Mouse (Mus musculus) cerebellum, adult 18-20 months (tissue): ENCODE results near the gene Hoxd10.

Experiments used
- DNase-seq, 2 experiments: peaks; one replicate each; pipeline ENCODE4 v3.0.0; 2021

The Hoxd10 gene

DNA sequence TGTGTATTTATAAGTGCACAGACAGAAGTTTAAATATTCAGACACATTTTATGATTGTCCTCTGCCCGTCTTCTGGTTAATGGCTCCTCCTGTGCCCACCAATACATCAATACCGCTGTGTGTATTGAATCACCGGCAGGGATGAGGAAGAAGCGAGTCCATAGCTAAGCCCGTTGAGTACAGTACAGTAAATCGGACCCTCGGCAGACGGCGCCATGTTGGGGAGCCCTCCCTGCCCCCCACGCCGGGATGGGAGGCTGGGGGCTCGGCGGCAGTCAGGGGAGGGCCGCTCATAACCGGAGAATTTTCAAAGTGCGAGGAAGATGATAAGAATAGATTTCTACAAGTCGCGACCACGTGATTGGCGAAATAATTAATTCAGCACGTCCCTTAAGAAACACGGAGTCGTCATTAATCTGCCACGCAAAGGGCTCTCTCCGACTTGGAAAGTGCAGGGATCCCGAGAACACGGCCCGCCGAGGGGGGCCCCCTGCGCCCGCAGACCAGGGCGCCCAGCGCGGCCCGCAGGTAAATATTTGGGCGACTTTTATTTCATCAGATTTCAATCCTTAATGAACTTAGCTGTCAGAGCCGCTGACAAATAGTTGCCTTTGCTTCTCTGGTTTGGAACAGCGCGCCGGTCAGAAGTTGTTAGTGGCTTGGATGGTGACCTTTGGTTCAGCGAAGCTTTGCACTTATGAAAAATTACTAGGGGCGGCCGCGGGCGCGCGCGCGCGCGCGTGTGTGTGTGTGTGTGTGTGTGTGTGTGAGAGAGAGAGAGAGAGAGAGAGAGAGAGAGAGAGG is 41.0 kb downstream of the Hoxd10 start:
- no peak for DNase-seq

DNA sequence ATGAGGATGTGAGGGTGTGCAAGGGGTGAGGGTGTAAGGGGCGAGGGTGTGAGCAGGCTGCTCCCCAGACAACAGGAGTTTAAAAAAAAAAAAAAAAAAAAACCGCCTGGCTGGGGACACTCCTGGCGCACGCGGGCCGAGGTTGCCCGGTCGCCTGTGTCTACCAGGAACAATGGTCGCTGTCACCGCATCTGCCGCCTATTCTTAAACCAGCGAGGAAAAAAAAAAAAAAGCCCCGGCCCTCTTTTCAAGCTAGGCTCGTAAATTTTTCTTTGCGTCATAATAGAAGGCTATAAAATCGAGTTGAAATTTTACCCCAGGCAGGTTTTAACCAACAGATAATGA is 41.6 kb downstream of the Hoxd10 start:
- DNase-seq, result no peak

DNA sequence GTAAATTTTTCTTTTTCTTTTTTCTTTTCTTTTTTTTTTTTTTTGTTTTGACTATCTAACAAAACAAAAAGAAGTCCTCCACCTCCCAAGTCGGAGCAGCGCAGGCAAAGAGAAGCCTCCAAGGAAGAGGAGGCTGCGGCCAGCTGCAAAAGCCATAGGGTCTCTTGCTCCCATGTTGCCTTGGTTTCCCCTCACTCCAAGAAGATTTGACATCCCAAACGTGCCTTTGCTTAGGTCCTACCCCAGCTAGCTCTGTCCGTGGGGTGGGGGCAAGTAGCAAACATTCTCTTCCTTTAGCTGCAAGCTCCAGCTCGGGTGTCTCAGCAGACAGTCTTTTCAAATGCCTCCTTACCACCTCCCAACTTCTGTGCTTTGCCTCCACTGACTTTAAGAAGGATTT is 42.0 kb downstream of the Hoxd10 start:
- no peak for DNase-seq

DNA sequence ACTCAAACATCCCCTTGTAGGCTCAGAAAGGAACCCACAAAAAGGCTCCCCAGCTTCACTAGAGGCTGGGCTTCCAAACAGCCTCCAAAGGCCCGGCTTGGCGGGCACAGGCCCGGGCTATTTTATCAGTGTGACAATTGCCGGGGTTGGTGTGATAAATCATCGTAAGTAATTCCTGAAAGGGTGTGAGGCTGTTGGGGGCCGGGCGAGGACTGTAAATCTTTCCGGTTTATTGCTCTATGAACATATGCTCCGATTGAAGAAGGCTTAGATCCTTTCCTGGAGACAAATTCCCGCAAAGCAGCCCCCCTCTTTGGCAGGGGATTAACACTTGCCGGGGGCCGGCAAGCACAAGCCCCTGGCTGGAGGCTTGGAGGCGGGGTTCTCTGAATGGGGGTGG is 42.7 kb downstream of the Hoxd10 start:
- no peak for DNase-seq

DNA sequence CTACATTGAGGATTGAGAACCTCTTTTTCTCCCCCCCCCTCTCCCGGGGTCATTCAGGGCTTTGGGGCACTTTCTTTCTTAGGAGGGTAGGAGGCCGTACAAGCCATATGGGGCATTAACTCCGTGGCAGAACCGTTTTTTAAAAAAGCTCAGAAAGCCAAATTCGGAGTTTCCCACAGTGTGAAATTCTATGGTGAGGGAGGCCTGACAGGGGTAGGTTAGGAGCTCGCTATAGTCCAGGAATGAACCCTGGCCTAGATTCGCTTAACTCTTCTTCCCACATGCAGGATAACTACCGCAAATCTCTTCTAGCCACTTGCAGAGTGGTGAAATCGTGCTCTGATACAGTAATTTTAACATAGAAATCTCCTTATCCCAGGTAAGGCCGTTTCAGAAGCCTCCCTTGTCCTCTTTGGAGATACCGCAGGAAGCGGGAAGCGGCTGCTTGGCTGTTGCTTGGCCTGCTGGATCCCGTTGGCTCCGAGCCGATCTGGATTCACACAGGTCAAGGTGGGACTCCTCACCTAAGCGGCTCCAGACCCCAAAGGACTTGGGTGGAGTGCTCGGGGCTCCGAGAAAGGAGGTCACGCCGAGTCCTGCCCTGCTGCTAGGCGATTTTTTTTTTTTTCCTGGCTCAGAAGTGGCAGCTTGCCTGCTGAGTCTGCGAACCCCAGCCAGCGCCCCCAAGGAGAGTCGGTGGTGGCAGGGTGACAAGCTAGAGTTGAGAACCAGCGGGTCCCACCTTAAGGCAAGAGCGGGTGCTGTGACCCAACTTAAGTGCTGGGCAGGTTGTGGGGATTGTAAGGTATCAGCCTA is 43.5 kb downstream of the Hoxd10 start:
- DNase-seq, result no peak

DNA sequence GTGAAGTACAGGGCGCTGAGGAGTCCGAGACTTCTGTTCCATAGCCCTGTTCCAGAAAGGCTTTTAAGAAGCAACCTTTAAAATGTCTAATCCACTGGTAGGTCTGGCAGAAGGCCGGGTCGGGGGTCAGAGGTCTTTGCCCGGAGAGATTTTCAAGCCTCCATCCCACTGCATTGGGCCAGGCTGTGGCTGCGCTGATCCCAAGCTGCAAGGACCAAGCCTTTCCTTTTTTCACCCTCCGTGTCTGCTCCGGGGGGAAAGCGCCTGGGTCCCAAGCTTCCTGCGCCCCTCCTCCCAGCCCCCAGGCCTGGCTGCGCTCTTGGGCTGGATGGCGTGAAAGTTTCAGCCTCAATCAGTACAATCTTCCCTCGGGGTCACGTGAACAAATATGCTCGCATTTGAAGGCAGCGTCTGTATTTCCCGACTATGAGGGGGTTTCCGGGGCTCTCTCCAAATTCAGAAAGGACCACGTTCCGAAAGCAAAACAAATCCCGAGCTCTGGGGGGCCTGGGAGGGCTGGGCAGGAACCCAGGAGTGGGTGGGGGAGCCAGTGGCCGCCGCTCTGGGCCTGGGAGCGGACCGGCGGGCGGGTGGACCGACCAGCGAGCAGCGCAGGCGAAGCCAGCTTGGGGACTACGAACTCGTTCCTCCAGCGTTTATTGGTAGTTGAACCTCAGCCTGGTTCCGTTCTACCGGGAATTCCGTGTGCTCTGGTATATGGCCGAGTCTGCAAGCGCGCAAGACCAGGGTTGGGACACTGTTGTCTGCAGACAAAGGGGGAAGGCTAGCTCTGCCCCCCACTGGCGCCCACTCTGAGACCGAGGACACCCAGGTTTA is 44.3 kb downstream of the Hoxd10 start:
- no peak for DNase-seq

DNA sequence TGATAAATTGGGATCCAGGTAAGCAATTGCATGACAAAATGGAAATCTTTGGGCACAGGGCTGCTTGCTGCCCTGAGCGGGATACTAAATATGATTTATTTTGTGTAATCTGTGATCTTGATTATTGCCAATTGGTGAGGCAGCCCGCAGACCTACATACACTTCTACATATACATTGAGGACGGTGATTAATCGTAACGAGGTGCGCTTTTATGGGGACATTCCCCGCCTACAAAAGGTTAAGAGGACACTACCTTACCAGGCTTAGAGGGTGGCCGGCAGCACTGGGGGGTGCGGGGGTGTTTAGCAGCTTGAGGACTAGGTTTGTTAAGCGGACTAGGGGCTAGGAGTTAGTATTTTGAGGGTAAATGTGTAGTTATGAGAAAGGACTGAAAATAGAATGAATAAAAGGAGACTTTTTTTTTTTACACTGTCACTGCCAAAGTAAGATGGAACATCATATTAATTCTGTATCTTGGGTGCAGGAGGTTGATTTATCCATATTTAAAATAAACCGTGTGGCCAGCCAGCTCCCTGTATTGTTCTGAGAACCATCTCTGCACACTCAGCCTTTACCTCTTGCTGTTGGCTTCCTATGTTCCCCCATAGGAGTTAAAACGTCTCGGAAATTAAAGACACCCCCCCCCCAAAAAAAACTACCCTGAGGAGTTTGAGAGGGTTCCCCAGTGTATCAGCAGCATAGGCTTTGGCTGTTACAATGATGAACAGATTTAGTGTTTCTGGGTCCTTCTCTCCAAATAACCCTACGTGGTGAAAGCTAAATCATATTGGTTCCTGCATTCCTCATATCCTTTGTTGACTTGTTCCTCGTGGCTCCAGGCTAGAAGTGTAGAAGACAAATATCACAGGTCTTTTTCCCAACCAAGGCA is 45.2 kb downstream of the Hoxd10 start:
- DNase-seq, result no peak

DNA sequence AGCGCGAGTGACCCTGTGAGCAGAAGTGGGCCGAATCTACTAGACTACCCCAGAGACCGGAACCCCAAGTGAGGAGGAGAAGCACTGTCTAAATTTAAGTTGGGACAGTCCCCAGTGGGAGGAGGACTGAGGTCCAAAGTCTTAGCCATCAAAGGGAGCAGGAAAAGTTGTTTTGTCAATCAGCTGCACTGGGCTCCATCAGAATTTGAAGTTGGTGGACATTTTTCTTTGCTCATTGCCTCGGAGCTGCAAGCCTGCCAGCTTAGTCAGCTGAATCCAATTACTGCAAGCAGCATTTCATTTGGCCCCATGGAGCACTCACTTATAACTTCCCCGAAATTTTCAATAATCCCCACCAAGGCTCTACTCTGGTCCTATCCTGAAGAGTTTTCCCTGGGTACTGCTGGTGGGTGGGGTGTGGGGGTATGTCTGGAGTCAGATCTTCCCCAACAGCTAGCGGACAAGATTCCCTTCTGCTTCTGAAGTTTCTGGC is 45.9 kb downstream of the Hoxd10 start:
- DNase-seq, result no peak

DNA sequence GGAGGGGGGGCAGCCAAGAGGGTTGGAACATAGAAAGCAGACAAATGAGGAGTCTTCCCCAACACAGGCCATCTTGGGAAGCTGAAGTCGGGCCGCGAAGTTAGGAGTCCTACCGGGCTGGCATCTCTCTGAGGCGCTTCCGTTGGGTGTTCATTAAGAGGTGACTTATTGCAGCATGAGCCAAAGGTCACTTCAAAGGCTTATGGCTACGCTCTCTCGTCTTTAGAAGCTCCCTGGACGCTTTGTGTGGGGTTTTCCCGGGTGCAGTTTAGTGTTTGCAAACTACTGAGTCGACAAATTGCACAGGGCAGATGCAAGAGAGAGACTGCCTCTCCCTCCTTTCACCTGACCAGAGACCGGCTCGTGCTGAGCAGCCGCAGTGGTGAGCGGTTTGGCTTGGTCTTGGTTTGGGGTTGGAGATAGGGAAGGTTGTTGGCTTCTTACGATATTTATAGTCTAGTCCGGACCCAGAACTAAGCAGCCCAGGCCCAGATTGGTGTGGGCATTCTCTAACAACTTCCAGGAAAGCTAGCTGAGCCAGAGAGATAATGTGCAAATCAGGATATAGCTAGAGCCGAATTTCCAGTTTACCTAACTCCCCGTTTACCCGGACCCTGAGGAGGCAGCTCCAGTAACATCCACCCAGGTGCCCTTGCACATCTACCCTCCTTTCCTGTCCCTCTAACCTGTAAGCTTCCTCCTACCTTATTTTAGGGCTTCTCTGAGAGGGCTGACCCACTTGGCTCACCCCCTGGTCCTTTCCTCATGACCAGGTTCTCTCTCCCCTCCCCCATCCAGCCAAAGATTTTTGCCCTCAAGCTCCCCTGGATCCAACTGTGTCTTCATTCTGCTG is 47.1 kb downstream of the Hoxd10 start:
- no peak for DNase-seq

DNA sequence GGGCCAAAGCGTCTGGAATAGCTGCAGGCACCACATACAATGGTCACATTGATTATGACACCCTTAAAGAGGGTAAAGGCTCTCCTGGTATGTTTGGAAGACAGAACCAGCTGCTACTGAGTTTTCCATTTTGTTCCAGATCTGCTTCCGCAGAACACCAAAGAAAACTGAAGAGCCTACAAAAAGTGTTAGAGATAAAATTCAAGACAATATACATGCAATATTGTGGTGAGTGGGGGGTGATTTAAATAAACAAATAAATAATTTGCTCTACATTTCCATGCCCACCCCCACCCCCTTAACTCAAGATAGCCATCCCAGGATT is 47.7 kb downstream of the Hoxd10 start:
- no peak for DNase-seq

DNA sequence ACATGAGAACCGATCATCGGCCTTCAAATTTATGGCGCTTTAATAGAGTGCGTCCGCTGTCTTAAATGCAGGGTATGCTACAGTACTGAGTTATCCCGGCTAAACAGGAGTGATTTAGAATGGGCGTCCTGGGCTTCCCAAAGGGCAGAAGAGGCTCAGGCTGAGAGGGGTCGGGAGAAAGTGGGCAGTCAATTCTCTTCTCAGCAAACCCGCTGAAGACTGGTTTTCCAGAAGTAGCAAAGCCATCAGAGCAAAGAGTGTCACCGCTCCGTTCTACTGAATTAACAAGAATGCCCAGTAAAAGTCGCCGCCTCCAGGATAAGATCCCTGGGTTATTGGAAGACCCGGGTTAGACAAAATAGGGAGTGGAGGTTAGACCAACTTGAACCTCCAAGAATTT is 48.1 kb downstream of the Hoxd10 start:
- DNase-seq, result no peak

DNA sequence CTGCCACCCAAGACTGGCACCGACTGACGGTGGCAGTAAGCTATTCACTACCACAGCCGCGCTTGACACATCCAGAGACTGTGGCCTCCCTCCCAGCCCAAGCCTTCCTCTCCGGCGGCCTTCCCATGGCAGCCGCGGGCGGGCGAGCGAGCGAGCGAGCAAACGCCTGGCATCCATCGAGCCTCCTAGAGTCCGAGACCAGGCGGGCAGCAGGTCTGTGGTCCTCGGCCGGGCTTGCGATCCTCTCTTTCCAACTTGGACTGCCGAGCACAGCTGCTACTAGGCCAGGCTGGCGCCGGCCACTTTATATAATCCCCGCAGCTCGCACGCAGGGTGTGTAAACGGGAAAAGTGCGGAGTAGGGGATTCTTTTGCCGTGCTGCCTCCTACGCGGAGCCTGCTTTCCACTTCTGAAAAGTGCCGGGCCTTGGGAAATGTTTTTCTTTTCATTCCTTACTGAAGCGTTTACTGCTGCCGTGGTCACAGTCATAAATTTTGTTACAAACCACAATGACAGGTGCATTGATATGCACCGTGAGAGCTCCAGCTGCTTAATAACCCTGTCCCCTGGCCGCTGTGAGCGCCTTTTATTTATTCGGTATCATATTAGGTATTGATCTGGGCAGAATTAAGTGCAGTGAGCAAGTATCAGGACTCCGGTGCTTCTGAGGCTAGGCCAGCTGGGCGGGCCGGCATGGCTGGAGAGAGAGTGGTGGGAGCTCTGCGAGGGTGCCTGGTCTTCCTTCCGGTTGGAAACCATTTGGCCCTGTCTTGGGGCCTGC is 48.8 kb downstream of the Hoxd10 start:
- no peak for DNase-seq

DNA sequence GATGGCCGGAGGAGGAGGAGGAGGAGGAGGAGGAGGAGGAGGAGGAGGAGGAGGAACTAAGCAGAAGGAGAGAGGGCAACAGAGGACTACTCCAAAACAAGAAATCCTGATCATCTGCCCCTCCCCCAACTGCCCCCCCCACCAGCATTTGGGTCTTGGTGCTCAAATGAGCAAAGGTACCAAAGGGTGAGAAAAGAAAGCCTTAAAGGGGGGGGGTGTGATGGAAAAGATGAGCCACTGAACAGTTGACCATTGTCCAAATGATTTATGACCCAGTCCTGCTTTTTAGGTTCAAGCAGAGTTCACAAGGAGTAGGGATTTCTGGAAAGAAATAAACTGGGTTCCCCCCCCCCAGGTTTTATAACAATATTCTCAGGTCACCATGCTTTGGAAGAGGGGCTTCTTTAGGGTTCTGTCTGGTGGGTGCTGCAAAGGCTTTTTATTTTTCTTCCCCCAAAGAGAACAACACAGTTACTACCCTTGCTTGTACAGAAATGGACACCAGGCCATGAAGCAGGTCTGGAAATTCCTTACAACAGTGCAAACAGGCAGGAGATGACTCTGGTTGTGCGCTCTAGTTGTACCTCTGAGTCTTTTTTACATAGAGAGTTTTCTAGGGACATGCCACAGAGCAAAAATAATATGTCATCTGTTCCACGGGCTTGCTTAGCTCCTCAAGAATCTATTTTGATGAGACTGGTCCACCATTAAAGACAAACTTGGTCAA is 49.7 kb downstream of the Hoxd10 start:
- DNase-seq, result no peak

DNA sequence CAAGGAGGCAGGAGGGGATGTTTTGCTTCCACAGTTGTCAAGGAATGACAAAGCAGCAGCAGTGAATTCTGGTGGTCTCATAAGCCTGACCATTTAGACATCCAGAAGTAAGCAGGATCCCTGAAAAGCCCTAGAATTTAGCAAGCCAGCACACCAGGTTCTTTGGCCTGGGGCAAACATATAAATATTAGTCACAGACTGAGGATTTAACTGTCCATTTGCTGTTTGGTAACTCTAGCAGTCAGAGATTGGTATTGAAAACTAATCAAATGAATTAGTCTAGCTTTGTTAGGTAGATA is 50.2 kb downstream of the Hoxd10 start:
- no peak for DNase-seq
